Mouse (Mus musculus) neural tube, embryonic 13.5 days (tissue): ENCODE results near the gene Ttc3. TPM values are rescaled to one million over a fixed set of nuclear protein-coding genes. Genes with fewer than 3 reads are reported as not detected.
A peak's percentile ranks its signal among the peaks of the same experiment; 100 is the strongest.
"Not testable (repeated sequence)": the region's sequence is repeated elsewhere in the genome, so short reads cannot be mapped to it uniquely, and the experiment has no call there.

ENCODE experiments used
- ATAC-seq: fragments of 200-750 bp; cut with Nextera tagmentation; 2 replicates; pipeline ENCODE4 v1.8.0; 2017; ENCODE audit warnings: low read depth, mild to moderate bottlenecking, moderate TSS enrichment, moderate library complexity
- H3K27ac ChIP-seq: fragments of 300-500 bp; sonication (generic); replicated peaks from 2 replicates; pipeline ENCODE4 v1.5.1; 2015; ENCODE audit warnings: moderate library complexity, mild to moderate bottlenecking, inconsistent platforms
- H3K27me3 ChIP-seq: fragments of 300-500 bp; sonication (generic); 2 replicates; pipeline ENCODE4 v1.6.1; 2015; ENCODE audit warnings: mild to moderate bottlenecking, inconsistent platforms
- H3K36me3 ChIP-seq: fragments of 300-500 bp; sonication (generic); 2 replicates; pipeline ENCODE4 v1.6.1; 2015; ENCODE audit warnings: mild to moderate bottlenecking, inconsistent platforms
- H3K4me1 ChIP-seq: fragments of 300-500 bp; sonication (generic); replicated peaks from 2 replicates; pipeline ENCODE4 v1.6.1; 2015; ENCODE audit warnings: inconsistent platforms
- H3K4me2 ChIP-seq: fragments of 300-500 bp; sonication (generic); 2 replicates; pipeline ENCODE4 v1.6.1; 2015; ENCODE audit warnings: inconsistent platforms, mild to moderate bottlenecking, moderate library complexity
- H3K4me3 ChIP-seq: fragments of 300-500 bp; sonication (generic); 2 replicates; pipeline ENCODE4 v1.5.1; 2015; ENCODE audit warnings: mild to moderate bottlenecking, inconsistent platforms
- H3K9ac ChIP-seq: fragments of 300-500 bp; sonication (generic); 2 replicates; pipeline ENCODE4 v1.6.1; 2015; ENCODE audit warnings: moderate library complexity, mild to moderate bottlenecking, inconsistent platforms
- H3K9me3 ChIP-seq: fragments of 300-500 bp; sonication (generic); 2 replicates; pipeline ENCODE4 v1.6.1; 2016; ENCODE audit warnings: inconsistent platforms
- WGBS: fragments of 180-500 bp; shearing (Covaris S2); methylation state at CpG from one replicate; pipeline ENCODE4 v1.1.7; 2015; 5-methylcytosine and 5-hydroxymethylcytosine counted together
- polyA plus RNA-seq: library from polyadenylated mRNA; unstranded; fragments of >200 nt; fragmentation: Nextera tagmentation; extraction: Ambion mirVana; gene quantifications from 2 replicates; pipeline ENCODE4 v1.2.1, GENCODE M21; 2015

The Ttc3 gene
- polyA plus RNA-seq, 1 experiment from 2014 or later = 749 TPM

- no peak overlapping the region for H3K9ac ChIP-seq
- no peaks in the 10 kb centered on the region for H3K9me3 ChIP-seq
- H3K27me3 ChIP-seq = no peaks in the 10 kb centered on the region
- H3K4me3 ChIP-seq = no peak overlapping the region
- 91% methylated on average over 11 of the region's 11 CpGs for WGBS
- no peak overlapping the region for H3K27ac ChIP-seq
- ATAC-seq = no peak
- peaks cover 94% of the 10 kb centered on the region for H3K36me3 ChIP-seq
- H3K4me2 ChIP-seq = no peak overlapping the region
- no peaks in the 10 kb centered on the region for H3K4me1 ChIP-seq
Measured at GRCm38 (mm10) chr16:94451545-94452488, 81.4 kb downstream of the Ttc3 start.

- Histone ChIP-seq H3K9ac (no peak overlapping the region), H3K9me3 (no peaks in the 10 kb centered on the region), H3K27me3 (no peaks in the 10 kb centered on the region), H3K27ac (no peak overlapping the region), H3K4me2 (no peak overlapping the region), H3K36me3 (peaks cover 94% of the 10 kb centered on the region), H3K4me3 (no peak overlapping the region), H3K4me1 (no peaks in the 10 kb centered on the region)
- no peak for ATAC-seq
- 81% methylated on average over 4 of the region's 4 CpGs for WGBS
Measured at GRCm38 (mm10) chr16:94452768-94453167, 82.3 kb downstream of the Ttc3 start.

DNA sequence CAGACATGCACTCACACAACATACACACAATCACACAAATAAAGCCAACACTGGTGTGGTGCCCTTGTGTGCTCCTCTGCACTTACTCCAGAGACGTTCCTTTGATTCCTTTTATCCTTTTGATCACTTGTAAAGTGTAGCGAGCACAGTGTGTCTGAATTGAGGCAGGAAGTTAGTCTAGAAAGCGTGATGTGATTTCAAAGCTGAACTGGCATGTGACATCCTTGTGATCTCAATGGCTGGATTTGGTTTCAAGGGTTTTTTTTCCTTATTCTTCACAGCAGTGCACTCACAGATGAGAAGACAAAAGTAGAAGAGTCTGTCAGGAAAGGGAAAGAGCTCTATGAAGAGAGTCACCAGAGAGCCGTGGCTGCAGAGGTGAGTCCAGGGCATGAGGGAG, 83.7 kb downstream of the Ttc3 start:
- H3K4me1 ChIP-seq = no peaks in the 10 kb centered on the region
- peaks cover 94% of the 10 kb centered on the region for H3K36me3 ChIP-seq
- no peak overlapping the region for H3K9ac ChIP-seq
- no peak overlapping the region for H3K27ac ChIP-seq
- no peak overlapping the region for H3K4me3 ChIP-seq
- H3K27me3 ChIP-seq = no peaks in the 10 kb centered on the region
- no peaks in the 10 kb centered on the region for H3K9me3 ChIP-seq
- no peak overlapping the region for H3K4me2 ChIP-seq
- 87% methylated on average over 4 of the region's 4 CpGs for WGBS
- no peak for ATAC-seq

GRCm38 (mm10) chr16:94464067-94464466, 93.6 kb downstream of the Ttc3 start:
- no peak for ATAC-seq
- H3K27ac ChIP-seq = no peak overlapping the region
- no peak overlapping the region for H3K4me3 ChIP-seq
- H3K36me3 ChIP-seq = peaks cover 99% of the 10 kb centered on the region
- H3K27me3 ChIP-seq = no peaks in the 10 kb centered on the region
- WGBS = 86% methylated on average over 3 of the region's 3 CpGs
- no peak overlapping the region for H3K4me2 ChIP-seq
- H3K9me3 ChIP-seq = no peaks in the 10 kb centered on the region
- no peaks in the 10 kb centered on the region for H3K4me1 ChIP-seq
- H3K9ac ChIP-seq = no peak overlapping the region

DNA sequence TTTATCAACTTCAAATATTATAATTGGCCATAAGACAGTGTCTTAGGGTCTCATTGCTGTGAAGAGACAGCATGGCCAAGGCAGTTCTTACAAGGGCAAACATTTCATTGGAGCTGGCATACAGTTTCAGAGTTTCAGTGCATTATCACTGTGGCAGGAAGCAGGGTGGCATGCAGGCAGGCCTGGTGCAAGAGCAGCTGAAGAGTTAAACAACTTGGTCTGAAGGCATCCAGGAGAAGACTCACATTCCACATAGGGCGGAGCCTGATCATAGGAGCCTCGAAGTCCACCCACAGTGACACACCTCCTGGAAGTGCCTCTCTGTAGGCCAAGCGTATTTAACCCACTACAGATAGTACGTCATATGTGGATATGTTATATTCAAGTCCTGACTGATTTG, 95.5 kb downstream of the Ttc3 start:
- Histone ChIP-seq H3K27me3 (no peaks in the 10 kb centered on the region), H3K27ac (no peak overlapping the region), H3K36me3 (peaks cover 98% of the 10 kb centered on the region), H3K9ac (no peak overlapping the region), H3K9me3 (no peaks in the 10 kb centered on the region), H3K4me3 (no peak overlapping the region), H3K4me1 (no peaks in the 10 kb centered on the region; the same call in 1 of the 2 replicates), H3K4me2 (no peak overlapping the region)
- no peak for ATAC-seq
- WGBS = 95% methylated on average over 4 of the region's 4 CpGs

- ATAC-seq, H3K4me1 ChIP-seq, H3K27me3 ChIP-seq, H3K9ac ChIP-seq, H3K27ac ChIP-seq, H3K4me3 ChIP-seq, H3K9me3 ChIP-seq, H3K4me2 ChIP-seq: not testable (repeated sequence)
- WGBS = 93% methylated on average over 7 of the region's 7 CpGs
- peaks cover 96% of the 10 kb centered on the region for H3K36me3 ChIP-seq
Measured at GRCm38 (mm10) chr16:94466317-94466716, 95.9 kb downstream of the Ttc3 start.

GRCm38 (mm10) chr16:94467337-94468055, 97.1 kb downstream of the Ttc3 start:
- H3K4me2 ChIP-seq = no peak overlapping the region
- 92% methylated on average over 11 of the region's 11 CpGs for WGBS
- no peak overlapping the region for H3K4me3 ChIP-seq
- no peak overlapping the region for H3K9ac ChIP-seq
- H3K4me1 ChIP-seq = peaks cover 10% of the 10 kb centered on the region
- no peaks in the 10 kb centered on the region for H3K9me3 ChIP-seq
- no peak overlapping the region for H3K27ac ChIP-seq
- no peak for ATAC-seq
- peaks cover 92% of the 10 kb centered on the region for H3K36me3 ChIP-seq
- H3K27me3 ChIP-seq = no peaks in the 10 kb centered on the region

GRCm38 (mm10) chr16:94468391-94468790, 98.0 kb downstream of the Ttc3 start:
- Histone ChIP-seq H3K27me3 (no peaks in the 10 kb centered on the region), H3K4me3 (no peak overlapping the region), H3K36me3 (peaks cover 83% of the 10 kb centered on the region), H3K4me1 (peaks cover 19% of the 10 kb centered on the region), H3K9me3 (no peaks in the 10 kb centered on the region), H3K27ac (no peak overlapping the region), H3K9ac (no peak overlapping the region), H3K4me2 (no peak overlapping the region)
- WGBS = 96% methylated on average over 2 of the region's 2 CpGs
- ATAC-seq = no peak

GRCm38 (mm10) chr16:94472515-94472951, 102.1 kb downstream of the Ttc3 start:
- Histone ChIP-seq H3K4me3 (no peak overlapping the region), H3K4me2 (no peak overlapping the region), H3K9me3 (no peaks in the 10 kb centered on the region), H3K9ac (no peak overlapping the region), H3K27ac (peak overlapping the region; percentile 85), H3K27me3 (no peaks in the 10 kb centered on the region), H3K4me1 (peaks cover 21% of the 10 kb centered on the region), H3K36me3 (peaks cover 45% of the 10 kb centered on the region)
- peak; percentile 84 for ATAC-seq
- WGBS = 27% methylated on average over 8 of the region's 8 CpGs

- H3K9me3 ChIP-seq = no peaks in the 10 kb centered on the region
- 70% methylated on average over 11 of the region's 11 CpGs for WGBS
- no peak overlapping the region for H3K9ac ChIP-seq
- H3K4me2 ChIP-seq = no peak overlapping the region
- ATAC-seq = peak; percentile 77
- peaks cover 21% of the 10 kb centered on the region for H3K4me1 ChIP-seq
- H3K27ac ChIP-seq = peak overlapping the region; percentile 85
- H3K36me3 ChIP-seq = peaks cover 41% of the 10 kb centered on the region
- H3K4me3 ChIP-seq = no peak overlapping the region
- no peaks in the 10 kb centered on the region for H3K27me3 ChIP-seq
Measured at GRCm38 (mm10) chr16:94473086-94473822, 102.8 kb downstream of the Ttc3 start.

DNA sequence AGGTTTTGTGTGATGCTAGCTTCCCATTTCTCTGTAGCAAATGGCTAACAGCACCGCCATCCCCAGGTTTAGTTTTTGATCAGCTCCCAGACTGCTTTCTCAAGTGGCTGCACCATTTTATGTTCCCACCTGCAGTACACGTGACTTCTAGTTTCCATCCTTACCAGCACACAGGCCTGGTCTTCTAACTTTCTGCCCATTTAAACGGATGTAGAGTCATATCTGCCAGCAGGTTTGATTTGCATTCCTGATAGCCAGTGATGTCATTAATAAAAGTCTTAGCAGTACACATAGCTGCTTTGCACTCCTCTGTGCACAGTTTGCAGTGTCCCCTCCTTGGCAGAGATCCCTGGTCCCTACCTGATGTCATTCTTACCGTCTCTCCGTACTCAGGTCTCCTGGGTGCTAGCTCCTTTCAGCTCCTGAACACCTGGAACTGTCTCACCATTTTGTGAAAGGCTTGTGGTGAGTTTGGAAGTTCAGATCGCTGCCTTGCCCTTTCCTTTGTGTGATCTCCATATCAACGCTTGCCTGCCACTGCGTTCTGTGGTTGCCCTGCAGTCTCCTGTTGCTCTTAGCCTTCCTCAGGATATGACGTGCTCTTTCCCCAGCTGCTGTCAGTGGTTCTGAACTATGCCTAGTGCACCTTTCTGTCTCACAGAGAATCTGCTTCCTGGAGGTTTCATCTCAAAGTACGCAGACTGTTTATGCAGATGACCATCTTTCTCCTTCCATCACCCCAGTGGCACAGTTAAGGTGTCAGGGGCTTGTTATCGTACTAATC, 114.5 kb downstream of the Ttc3 start:
- 80% methylated on average over 11 of the region's 11 CpGs for WGBS
- no peak for ATAC-seq
- no peaks in the 10 kb centered on the region for H3K27me3 ChIP-seq

More for the DNA sequence above, 114.5 kb downstream of the Ttc3 start:
- Histone ChIP-seq H3K4me3 (no peak overlapping the region), H3K4me2 (no peak overlapping the region), H3K9me3 (0 out of 2 replicates have a peak, but pooled peaks cover 2% of the 10 kb centered on the region), H3K9ac (no peak overlapping the region), H3K36me3 (no peaks in the 10 kb centered on the region), H3K4me1 (no peaks in the 10 kb centered on the region), H3K27ac (no peak overlapping the region)
